ENCODE assay signal across 21 mouse cellular contexts in the genomic region with DNA sequence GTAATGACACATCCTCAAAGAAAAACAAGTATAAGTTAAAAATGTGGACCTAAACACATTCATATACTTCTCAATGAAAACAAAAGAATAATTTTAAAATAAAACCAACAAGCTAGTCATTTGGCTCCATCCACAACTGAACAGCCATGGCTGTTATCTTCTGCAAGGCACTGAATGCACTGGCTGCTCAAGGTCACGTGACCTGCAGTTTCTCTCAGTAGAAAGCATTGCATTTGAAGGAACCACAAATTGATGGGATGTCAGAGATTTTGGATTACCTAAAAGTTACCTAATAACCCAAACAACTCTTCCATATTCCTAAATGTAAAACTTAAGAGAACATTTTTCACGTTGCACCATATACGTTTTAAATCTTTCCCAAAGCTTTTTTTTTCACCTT. TPM values are rescaled to one million over a fixed set of nuclear protein-coding genes. Genes with fewer than 3 reads are reported as not detected.
DNase-seq lines count a peak whose midpoint lies in the region; TF ChIP-seq lines count a peak whose summit lies in the region.
"Had no signal": no experiment of that assay in that cellular context is flagged by ENCODE, and none has a peak within 500 bp of the region (broad histone marks: within the 10 kb centered on the region; RNA-seq: fewer than 3 reads in every experiment).

No protein-coding gene starts in this region.

- no peak overlapping the region for H3ac ChIP-seq in myocyte (ENCODE audit: control insufficient read depth, insufficient read length)

- no peak for TF ChIP-seq RAD21 in CH12.LX (IDR thresholded peaks at IDR 0.05; ENCODE audit: low read depth, low read length)

- peak overlapping the region; percentile 61 for H3K4me3 ChIP-seq in testis, adult 2 months (ENCODE audit: control insufficient read depth, low read depth, low read length)
- H3K4me3 ChIP-seq in CH12.LX (replicated peaks in 1 of 3; ENCODE audit: low read depth in 2 of 3, low read length in 2 of 3, poor library complexity in 1 of 3) = no peak overlapping the region
- no peak overlapping the region for H3K4me3 ChIP-seq in myocyte
- H3K4me3 ChIP-seq: embryonic facial prominence, embryonic 10.5 days; embryonic facial prominence, embryonic 12.5 days; forebrain, embryonic 13.5 days; forebrain, embryonic 15.5 days had no signal

- dilution Hi-C loops in CH12.LX (cut with MboI; ENCODE audit: extremely low pct_ligation_motif_present, extremely low pct_unique_long_range_greater_than_20kb, low sequenced_read_pairs) = no loop called here

- no peak for TF ChIP-seq EP300 in CH12.LX (IDR thresholded peaks at IDR 0.05; ENCODE audit: low read length)

- TF ChIP-seq POLR2A in testis, adult 2 months (IDR thresholded peaks at IDR 0.05; ENCODE audit: control insufficient read depth, low read depth, low read length) = no peak
- TF ChIP-seq POLR2A in CH12.LX (IDR thresholded peaks at IDR 0.05; ENCODE audit: low read depth, low read length) (no peak), myocyte (IDR thresholded peaks at IDR 0.05; ENCODE audit: insufficient read length, low read depth) (no peak)

- H3K79me2 ChIP-seq in CH12.LX (replicated peaks; ENCODE audit: control insufficient read depth, extremely low read depth, insufficient read depth, poor library complexity, severe bottlenecking) = no peaks in the 10 kb centered on the region
- no peaks in the 10 kb centered on the region for H3K79me2 ChIP-seq in myocyte (ENCODE audit: control insufficient read depth, insufficient read depth)

- no peaks in the 10 kb centered on the region for H3K4me1 ChIP-seq in testis, adult 2 months (ENCODE audit: control insufficient read depth, insufficient read depth, low read length)
- no peaks in the 10 kb centered on the region for H3K4me1 ChIP-seq in CH12.LX (ENCODE audit: control insufficient read depth in 1 of 2, insufficient read depth in 2 of 2)
- H3K4me1 ChIP-seq: embryonic facial prominence, embryonic 10.5 days; embryonic facial prominence, embryonic 12.5 days; forebrain, embryonic 13.5 days; forebrain, embryonic 15.5 days had no signal

- TF ChIP-seq CTCF in testis, adult 2 months (IDR thresholded peaks at IDR 0.05; ENCODE audit: control insufficient read depth, insufficient read depth, insufficient replicate concordance, low read depth, low read length) = no peak
- no peak for TF ChIP-seq CTCF in CH12.LX (conservative IDR thresholded peaks at IDR 0.05 in 1 of 2, IDR thresholded peaks at IDR 0.05 in 1 of 2; ENCODE audit: low read depth in 2 of 2, low read length in 2 of 2)

- H3K9me3 ChIP-seq in CH12.LX (replicated peaks; ENCODE audit: low read length) = peaks cover 3% of the 10 kb centered on the region
- H3K9me3 ChIP-seq: embryonic facial prominence, embryonic 12.5 days; forebrain, embryonic 15.5 days had no signal

- H3K4me2 ChIP-seq in CH12.LX (ENCODE audit: insufficient read depth, low read depth, poor library complexity, severe bottlenecking) (no peak overlapping the region), myocyte (ENCODE audit: low read depth) (no peak overlapping the region)
- H3K4me2 ChIP-seq: embryonic facial prominence, embryonic 12.5 days; forebrain, embryonic 13.5 days; forebrain, embryonic 15.5 days had no signal

- no peak for DNase-seq in testis, postnatal 14 days (ENCODE audit: low spot score)
- DNase-seq in CH12.LX (ENCODE audit: extremely low read depth) = no peak
- DNase-seq in layer of hippocampus, adult 18-20 months (ENCODE audit: low spot score in 2 of 2) = no peak
- DNase-seq in urinary bladder, postnatal 36 days (ENCODE audit: low spot score in 2 of 2) = no peak
- DNase-seq: adrenal gland, adult 8-10 months; adrenal gland, postnatal 14 days; adrenal gland, postnatal 36 days; cerebellum, adult 11-12 months; cerebellum, adult 2 months; cerebellum, postnatal 25 days had no signal

- no peak overlapping the region for H3K9ac ChIP-seq in CH12.LX (ENCODE audit: insufficient read depth, low read depth)
- H3K9ac ChIP-seq: embryonic facial prominence, embryonic 12.5 days; forebrain, embryonic 13.5 days; forebrain, embryonic 15.5 days; forebrain, postnatal 0 days had no signal

- in situ Hi-C loops in CH12.LX (cut with MboI; ENCODE audit: low pct_ligation_motif_present, low pct_unique_long_range_greater_than_20kb, low sequenced_read_pairs) = loop anchor here (25.0 kb wide), 1 partner anchor 428 kb away; no protein-coding TSS in a partner anchor

- no peaks in the 10 kb centered on the region for H3K27me3 ChIP-seq in testis, adult 2 months (ENCODE audit: control insufficient read depth, insufficient read depth, low read length)
- no peaks in the 10 kb centered on the region for H3K27me3 ChIP-seq in CH12.LX (replicated peaks)
- H3K27me3 ChIP-seq in myocyte (ENCODE audit: control insufficient read depth, insufficient read depth, insufficient read length) = no peaks in the 10 kb centered on the region
- H3K27me3 ChIP-seq: embryonic facial prominence, embryonic 12.5 days; forebrain, embryonic 13.5 days; forebrain, embryonic 15.5 days; Patski had no signal

- no peak overlapping the region for H3K27ac ChIP-seq in testis, adult 2 months (ENCODE audit: control insufficient read depth, insufficient read depth, low read depth, low read length)
- H3K27ac ChIP-seq in CH12.LX (ENCODE audit: insufficient read depth, low read depth) = no peak overlapping the region
- H3K27ac ChIP-seq: embryonic facial prominence, embryonic 10.5 days; embryonic facial prominence, embryonic 12.5 days; forebrain, embryonic 13.5 days; forebrain, embryonic 15.5 days had no signal

- no peaks in the 10 kb centered on the region for H3K36me3 ChIP-seq in testis, adult 2 months (ENCODE audit: control insufficient read depth, insufficient read depth, low read length)
- no peaks in the 10 kb centered on the region for H3K36me3 ChIP-seq in CH12.LX (replicated peaks in 1 of 2; ENCODE audit: control insufficient read depth in 1 of 2, insufficient read depth in 1 of 2, low read length in 1 of 2)
- no peaks in the 10 kb centered on the region for H3K36me3 ChIP-seq in myocyte (ENCODE audit: control insufficient read depth, insufficient read depth)
- H3K36me3 ChIP-seq: embryonic facial prominence, embryonic 10.5 days; embryonic facial prominence, embryonic 12.5 days; forebrain, embryonic 15.5 days had no signal

TF ChIP-seq in CH12.LX, 34 proteins besides CTCF, POLR2A, EP300 and RAD21 (continues in another document):
- TF ChIP-seq PAX5 (IDR thresholded peaks at IDR 0.05; ENCODE audit: low read length) = no peak
- no peak for TF ChIP-seq CHD1 (IDR thresholded peaks at IDR 0.05; ENCODE audit: low read depth, low read length)
- no peak for TF ChIP-seq NRF1 (IDR thresholded peaks at IDR 0.05; ENCODE audit: low read depth, low read length)
- TF ChIP-seq ZC3H11A (IDR thresholded peaks at IDR 0.05; ENCODE audit: low read depth, low read length) = no peak
- TF ChIP-seq USF2 (conservative IDR thresholded peaks at IDR 0.05; ENCODE audit: low read depth, low read length) = peak; percentile 37; the same call in 1 of the 2 replicates
- TF ChIP-seq BHLHE40 (IDR thresholded peaks at IDR 0.05; ENCODE audit: low read depth, low read length) = 0 out of 2 replicates have a peak, but pooled peaks have one; percentile 9
- no peak for TF ChIP-seq SIN3A (IDR thresholded peaks at IDR 0.05; ENCODE audit: low read length)
- no peak for TF ChIP-seq TCF12 (IDR thresholded peaks at IDR 0.05; ENCODE audit: low read depth, low read length)
- TF ChIP-seq POLR2AphosphoS2 (IDR thresholded peaks at IDR 0.05; ENCODE audit: low read depth, low read length) = no peak
- TF ChIP-seq USF1 (IDR thresholded peaks at IDR 0.05; ENCODE audit: low read depth, low read length) = peak; percentile 44
- no peak for TF ChIP-seq ZMIZ1 (IDR thresholded peaks at IDR 0.05; ENCODE audit: low read depth, low read length)
- TF ChIP-seq SMC3 (IDR thresholded peaks at IDR 0.05; ENCODE audit: low read depth, low read length) = no peak
- TF ChIP-seq MAFK (IDR thresholded peaks at IDR 0.05; ENCODE audit: insufficient replicate concordance, low read length) = no peak
- no peak for TF ChIP-seq UBTF (IDR thresholded peaks at IDR 0.05; ENCODE audit: low read depth, low read length)

TF ChIP-seq in myocyte, 11 proteins besides CTCF, POLR2A, EP300 and RAD21:
- no peak for TF ChIP-seq CEBPB (IDR thresholded peaks at IDR 0.05; ENCODE audit: insufficient read depth, poor library complexity, severe bottlenecking)
- TF ChIP-seq TCF3 (IDR thresholded peaks at IDR 0.05; ENCODE audit: insufficient read length, low read depth) = no peak
- peak; percentile 49 for TF ChIP-seq USF1 (IDR thresholded peaks at IDR 0.05; ENCODE audit: low read depth)

RNA-seq across cellular contexts. Expression of a gene that starts 42.8 kb away (rescaled TPM):
- 78.6 and 113 TPM in 2 replicates for polyA plus RNA-seq in testis, adult 2 months (2012; rRNA removed)
- not detected in 2 replicates for total RNA-seq in CH12.LX (2012; rRNA removed)
- total RNA-seq in CH12.LX (2014; rRNA removed) = not detected in 2 replicates
- polyA plus RNA-seq in CH12.LX (2012; ENCODE audit: insufficient read length, low read depth) = not detected in 2 replicates
- not detected for polyA plus RNA-seq in myocyte (2012; fragmentation: generic; extraction: Trizol)
- total RNA-seq in layer of hippocampus, adult 18-20 months (2021) = 1 to 10 TPM; 4.9 to 5.0 TPM
- total RNA-seq: ES-E14 had no signal
- polyA plus RNA-seq: activated CD4-positive, CD25-positive, alpha-beta regulatory T cell, adult 4 months; CD4-positive, CD25-positive, alpha-beta regulatory T cell, adult 4 months had no signal

RNA-seq across cellular contexts. Expression of a gene that starts 47.1 kb away (rescaled TPM):
- 7.0 and 7.1 TPM in 2 replicates for polyA plus RNA-seq in testis, adult 2 months (2012; rRNA removed)
- 12.8 and 14.2 TPM in 2 replicates for total RNA-seq in CH12.LX (2012; rRNA removed)
- total RNA-seq in CH12.LX (2014; rRNA removed) = 13.5 and 14.8 TPM in 2 replicates
- polyA plus RNA-seq in CH12.LX (2012; ENCODE audit: insufficient read length, low read depth) = 17.6 and 18.7 TPM in 2 replicates
- 19.0 TPM for polyA plus RNA-seq in myocyte (2012; fragmentation: generic; extraction: Trizol)
- total RNA-seq in layer of hippocampus, adult 18-20 months (2021) = 10 to 100 TPM; 33.6 to 35.3 TPM

Comparison
In these comparisons a context has a peak if more than half of its experiments do, and no peak if none do; other contexts are left out.
1. RNA of a gene that starts 42.8 kb away (polyA plus RNA-seq): 78.6 to 113 TPM in testis, adult 2 months; not detected in CH12.LX and not detected in myocyte (single experiment); every median in the first group is over 10 times any median in the second.